Mouse (Mus musculus) myocyte (in vitro differentiated cells): ENCODE measurements around the gene Chrne. TPM values are rescaled to one million over a fixed set of nuclear protein-coding genes. Genes with fewer than 3 reads are reported as not detected.
A peak's percentile ranks its signal among the peaks of the same experiment; 100 is the strongest.

Experiments used
- H3K27me3 ChIP-seq: one replicate; pipeline ENCODE4 v1.6.1; 2011; ENCODE audit not compliant: control insufficient read depth, insufficient read depth, insufficient read length
- H3K36me3 ChIP-seq: one replicate; pipeline ENCODE4 v1.6.1; 2011; ENCODE audit not compliant: control insufficient read depth, insufficient read depth
- H3K4me2 ChIP-seq: one replicate; pipeline ENCODE4 v1.6.1; 2011; ENCODE audit warnings: low read depth, control low read depth
- H3K4me3 ChIP-seq: one replicate; pipeline ENCODE4 v1.5.1; 2011; ENCODE audit warnings: mild to moderate bottlenecking, control low read depth, moderate library complexity
- H3K79me2 ChIP-seq: one replicate; pipeline ENCODE4 v1.6.1; 2011; ENCODE audit not compliant: control insufficient read depth, insufficient read depth
- H3ac ChIP-seq: one replicate; pipeline ENCODE4 v1.6.1; 2011; ENCODE audit not compliant: control insufficient read depth, insufficient read length
- CEBPB ChIP-seq: IDR thresholded peaks from 2 replicates; pipeline ENCODE4 v1.6.1; 2011; ENCODE audit warnings: mild to moderate bottlenecking, moderate library complexity; ENCODE audit not compliant: poor library complexity, insufficient read depth, severe bottlenecking
- E2F4 ChIP-seq: IDR thresholded peaks from one replicate; pipeline ENCODE4 v1.6.1; 2011; ENCODE audit warnings: mild to moderate bottlenecking, control low read depth, moderate library complexity; ENCODE audit not compliant: insufficient read depth
- MAX ChIP-seq: IDR thresholded peaks from one replicate; pipeline ENCODE4 v1.6.1; 2011; ENCODE audit warnings: low read depth, mild to moderate bottlenecking, control low read depth
- MYOD1 ChIP-seq, 3 experiments: IDR thresholded peaks; one replicate each; pipeline ENCODE4 v1.6.1; 2011; ENCODE audit warnings: control low read depth in 2 of 3, low read depth in 2 of 3, mild to moderate bottlenecking in 2 of 3, moderate library complexity in 1 of 3; ENCODE audit not compliant: insufficient read length in 2 of 3, control insufficient read depth in 1 of 3
- MYOG ChIP-seq, 3 experiments: IDR thresholded peaks; one replicate each; pipeline ENCODE4 v1.6.1; 2011; ENCODE audit warnings: control low read depth in 2 of 3, low read depth in 2 of 3, mild to moderate bottlenecking in 2 of 3; ENCODE audit not compliant: insufficient read length in 2 of 3, control insufficient read depth in 1 of 3, insufficient read depth in 1 of 3
- POLR2A ChIP-seq: IDR thresholded peaks from one replicate; pipeline ENCODE4 v1.6.1; 2011; ENCODE audit warnings: low read depth, mild to moderate bottlenecking, control low read depth, moderate library complexity; ENCODE audit not compliant: insufficient read length
- POLR2AphosphoS2 ChIP-seq: IDR thresholded peaks from one replicate; pipeline ENCODE4 v1.6.1; 2011; ENCODE audit warnings: low read depth, control low read depth; ENCODE audit not compliant: insufficient read length
- REST ChIP-seq: IDR thresholded peaks from one replicate; pipeline ENCODE4 v1.6.1; 2011; ENCODE audit warnings: mild to moderate bottlenecking, control low read depth, moderate library complexity; ENCODE audit not compliant: insufficient read depth, insufficient read length
- SRF ChIP-seq: IDR thresholded peaks from one replicate; pipeline ENCODE4 v1.6.1; 2011; ENCODE audit warnings: low read depth; ENCODE audit not compliant: control insufficient read depth, insufficient read length
- TCF12 ChIP-seq: IDR thresholded peaks from one replicate; pipeline ENCODE4 v1.6.1; 2011; ENCODE audit warnings: mild to moderate bottlenecking, control low read depth; ENCODE audit not compliant: poor library complexity, insufficient read depth, severe bottlenecking
- TCF3 ChIP-seq: IDR thresholded peaks from one replicate; pipeline ENCODE4 v1.6.1; 2011; ENCODE audit warnings: low read depth, control low read depth; ENCODE audit not compliant: insufficient read length
- USF1 ChIP-seq: IDR thresholded peaks from one replicate; pipeline ENCODE4 v1.6.1; 2011; ENCODE audit warnings: low read depth, mild to moderate bottlenecking, control low read depth, moderate library complexity
- polyA plus RNA-seq: library from polyadenylated mRNA; unstranded; fragments of >200 nt; fragmentation: generic; extraction: Trizol; gene quantifications from one replicate; pipeline ENCODE4 v1.2.1, GENCODE M21; 2012; ENCODE audit warnings: missing spikeins

Chrne gene
- polyA plus RNA-seq, 1 experiment = 5.3 TPM

- no peak overlapping the region for H3K4me2 ChIP-seq
- H3K79me2 ChIP-seq = no peaks in the 10 kb centered on the region
- H3K27me3 ChIP-seq = no peaks in the 10 kb centered on the region
- H3K4me3 ChIP-seq = no peak overlapping the region
- peak; percentile 26 for TF ChIP-seq USF1
- TF ChIP-seq POLR2AphosphoS2 = no peak
- no peak for TF ChIP-seq MAX
- no peak for TF ChIP-seq E2F4
- TF ChIP-seq MYOD1 (IDR thresholded peaks at IDR 0.05; ENCODE audit: control insufficient read depth in 1 of 3, insufficient read length in 2 of 3, low read depth in 2 of 3) = no peak
- TF ChIP-seq REST = no peak
- no peaks in the 10 kb centered on the region for H3K36me3 ChIP-seq
- H3ac ChIP-seq = no peak overlapping the region
These were observed 6.5 kb upstream of the Chrne start for GRCm38 (mm10) chr11:70625473-70625872.

- no peak overlapping the region for H3ac ChIP-seq
- TF ChIP-seq TCF3 = no peak
- H3K79me2 ChIP-seq = no peaks in the 10 kb centered on the region
- H3K4me3 ChIP-seq = no peak overlapping the region
- no peak overlapping the region for H3K4me2 ChIP-seq
- no peaks in the 10 kb centered on the region for H3K27me3 ChIP-seq
- H3K36me3 ChIP-seq = no peaks in the 10 kb centered on the region
These were observed 4.2 kb upstream of the Chrne start for GRCm38 (mm10) chr11:70623053-70623742.

- H3K36me3 ChIP-seq = no peaks in the 10 kb centered on the region
- peak; percentile 67 to 95 (median 94) for TF ChIP-seq MYOG (IDR thresholded peaks at IDR 0.05; ENCODE audit: control insufficient read depth in 1 of 3, insufficient read depth in 1 of 3, insufficient read length in 2 of 3, low read depth in 2 of 3)
- no peak for TF ChIP-seq REST
- TF ChIP-seq POLR2A = peak; percentile 27
- no peak for TF ChIP-seq E2F4
- no peak for TF ChIP-seq CEBPB
- no peak for TF ChIP-seq USF1
- TF ChIP-seq SRF = no peak
- no peak for TF ChIP-seq TCF3
- TF ChIP-seq TCF12 = peak; percentile 18
- TF ChIP-seq MYOD1 (IDR thresholded peaks at IDR 0.05; ENCODE audit: control insufficient read depth in 1 of 3, insufficient read length in 2 of 3, low read depth in 2 of 3) = peak in 2 of 3 experiments; percentile 84 to 94
- no peak for TF ChIP-seq MAX
- TF ChIP-seq POLR2AphosphoS2 = no peak
- H3K27me3 ChIP-seq = no peaks in the 10 kb centered on the region
- H3K79me2 ChIP-seq = no peaks in the 10 kb centered on the region
- peak overlapping the region; percentile 62 for H3K4me2 ChIP-seq
- H3ac ChIP-seq = no peak overlapping the region
- no peak overlapping the region for H3K4me3 ChIP-seq
These were observed 3.2 kb upstream of the Chrne start for GRCm38 (mm10) chr11:70621972-70622814.

GRCm38 (mm10) chr11:70615516-70616093 lies 3.4 kb downstream of the Chrne start, which contains the start of gene 4930544D05Rik:
Gene 4930544D05Rik (plus strand): TSS chr11:70615848.
- H3K4me2 ChIP-seq = no peak within 1 kb of the TSS
- TF ChIP-seq MYOG (IDR thresholded peaks at IDR 0.05; ENCODE audit: control insufficient read depth in 1 of 3, insufficient read depth in 1 of 3, insufficient read length in 2 of 3, low read depth in 2 of 3) (no peak), POLR2AphosphoS2 (no peak), MAX (no peak), MYOD1 (IDR thresholded peaks at IDR 0.05; ENCODE audit: control insufficient read depth in 1 of 3, insufficient read length in 2 of 3, low read depth in 2 of 3) (no peak), CEBPB (no peak), REST (no peak), SRF (no peak), E2F4 (no peak), TCF3 (no peak), POLR2A (no peak), USF1 (no peak), TCF12 (no peak)
- no peak within 1 kb of the TSS for H3K4me3 ChIP-seq
- H3K79me2 ChIP-seq = no peaks in the 10 kb centered on the region
- no peak within 1 kb of the TSS for H3ac ChIP-seq
- no peaks in the 10 kb centered on the region for H3K27me3 ChIP-seq
- H3K36me3 ChIP-seq = peaks cover 7% of the 10 kb centered on the region

GRCm38 (mm10) chr11:70615074-70615473 lies 3.9 kb downstream of the Chrne start:
- TF ChIP-seq TCF3 (no peak), MAX (no peak), MYOG (IDR thresholded peaks at IDR 0.05; ENCODE audit: control insufficient read depth in 1 of 3, insufficient read depth in 1 of 3, insufficient read length in 2 of 3, low read depth in 2 of 3) (no peak), POLR2AphosphoS2 (no peak), USF1 (no peak), TCF12 (no peak), MYOD1 (IDR thresholded peaks at IDR 0.05; ENCODE audit: control insufficient read depth in 1 of 3, insufficient read length in 2 of 3, low read depth in 2 of 3) (no peak), REST (no peak)
- no peak overlapping the region for H3K4me3 ChIP-seq
- H3K27me3 ChIP-seq = no peaks in the 10 kb centered on the region
- H3ac ChIP-seq = no peak overlapping the region
- no peaks in the 10 kb centered on the region for H3K79me2 ChIP-seq
- no peak overlapping the region for H3K4me2 ChIP-seq
- peaks cover 7% of the 10 kb centered on the region for H3K36me3 ChIP-seq
